Mouse (Mus musculus) large intestine, adult 2 months (tissue): Measurements from ENCODE around the gene Mier2. TPM values are rescaled to one million over a fixed set of nuclear protein-coding genes. Genes with fewer than 3 reads are reported as not detected.

Source experiments
- DNase-seq: peaks from one replicate; pipeline ENCODE4 v3.0.0-alpha.2; 2012; ENCODE audit warnings: low read depth, low spot score
- WGBS: fragments of 180-500 bp; shearing (Covaris S2); methylation state at CpG from one replicate; pipeline ENCODE4 v1.1.7; 2018; 5-methylcytosine and 5-hydroxymethylcytosine counted together
- polyA plus RNA-seq: library from polyadenylated mRNA; depleted of rRNA; stranded (reverse); fragments of >200 nt; gene quantifications from 2 replicates; pipeline ENCODE4 v1.2.3, GENCODE M21; 2012

The Mier2 gene
- polyA plus RNA-seq, 1 experiment = 66.3 TPM

- WGBS = 72% methylated on average over 9 of the region's 9 CpGs
- DNase-seq = no peak
These were observed 11.0 kb downstream of the Mier2 start for GRCm38 (mm10) chr10:79543884-79544597.

DNA sequence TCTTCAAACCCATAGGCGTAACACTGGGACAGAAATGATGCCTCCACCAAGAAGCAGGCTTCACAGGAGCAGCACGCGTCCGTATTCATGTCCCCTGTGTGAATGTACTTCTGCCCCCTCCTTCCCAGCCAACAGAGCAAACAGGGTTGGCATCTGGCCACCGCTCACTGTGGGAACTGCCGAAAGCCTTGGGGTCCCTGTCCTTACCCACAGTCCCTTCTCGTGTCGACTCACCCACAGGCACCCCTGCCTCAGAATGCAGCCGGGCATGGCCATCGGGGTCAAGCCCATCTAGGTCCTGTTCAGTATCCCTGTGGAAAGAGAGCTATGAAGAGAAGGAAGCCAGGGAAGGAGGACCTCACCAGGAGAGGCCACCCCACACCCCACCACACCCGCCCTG lies 12.8 kb downstream of the Mier2 start:
- 92% methylated on average over 11 of the region's 11 CpGs for WGBS
- DNase-seq = no peak

GRCm38 (mm10) chr10:79541522-79541921 lies 13.5 kb downstream of the Mier2 start:
- no peak for DNase-seq
- 95% methylated on average over 15 of the region's 15 CpGs for WGBS

- 96% methylated on average over 11 of the region's 11 CpGs for WGBS
- DNase-seq = no peak
These were observed 14.3 kb downstream of the Mier2 start for GRCm38 (mm10) chr10:79540746-79541145.

DNA sequence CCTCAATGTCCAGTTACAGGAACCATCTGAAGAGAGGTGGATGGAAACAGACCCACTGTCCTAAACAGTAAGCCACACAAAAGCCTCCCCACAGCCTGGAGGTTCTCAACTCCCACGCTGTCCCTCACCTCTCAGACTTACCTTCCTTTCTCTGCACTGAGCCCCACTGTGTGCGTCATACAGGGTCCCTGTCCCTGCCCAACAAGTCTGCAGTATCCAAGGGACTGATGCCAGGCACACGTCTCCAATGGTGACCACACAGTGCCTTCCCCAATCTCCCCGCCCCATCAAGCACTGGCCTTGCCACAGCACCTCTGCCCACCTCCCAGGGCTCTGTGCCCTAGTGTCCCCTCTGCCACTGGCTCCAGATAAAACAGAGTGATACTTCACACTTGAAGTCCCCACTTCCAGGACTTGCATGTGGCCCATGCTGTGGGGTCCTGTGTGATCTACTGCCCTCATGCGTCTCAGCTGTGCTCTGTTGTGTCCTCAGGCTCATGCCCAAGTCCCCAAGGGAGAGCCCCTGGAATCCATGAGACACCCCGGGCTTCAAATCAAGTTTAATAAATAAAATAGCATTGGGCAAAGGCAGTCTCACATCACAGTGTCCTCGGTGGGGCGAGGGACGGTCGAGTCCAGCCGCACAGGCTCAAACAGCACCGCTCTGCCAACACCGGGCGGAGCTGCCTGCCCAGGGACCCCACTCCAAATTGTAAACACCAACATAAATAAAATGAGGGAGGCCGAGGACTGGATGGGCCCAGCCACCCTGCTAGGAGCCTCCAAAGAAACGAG lies 15.1 kb downstream of the Mier2 start:
- DNase-seq = no peak
- WGBS = 89% methylated on average over 16 of the region's 16 CpGs

DNA sequence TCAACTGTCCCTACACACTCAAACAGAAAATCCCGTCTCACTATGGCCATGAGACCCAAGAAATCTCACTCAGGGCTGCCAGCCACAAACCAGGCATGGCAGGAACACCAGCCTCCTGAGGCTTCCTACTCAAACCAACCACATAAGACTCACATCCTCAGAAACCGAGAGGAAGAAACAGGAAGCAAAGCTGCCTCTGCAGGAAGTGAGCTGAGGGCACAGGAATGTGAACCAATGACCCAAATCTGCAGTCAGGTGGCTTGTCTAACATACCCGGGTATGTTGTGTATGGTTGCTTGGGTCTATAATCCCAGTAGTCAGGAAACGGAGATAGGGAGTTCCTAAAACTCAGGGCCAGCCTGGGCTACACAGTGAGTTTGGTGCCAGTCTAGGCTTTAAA lies 16.1 kb downstream of the Mier2 start:
- DNase-seq = no peak
- WGBS = 50% methylated on average over 4 of the region's 4 CpGs

GRCm38 (mm10) chr10:79538323-79538722 lies 16.7 kb downstream of the Mier2 start:
- WGBS = 83% methylated on average over 3 of the region's 3 CpGs
- no peak for DNase-seq

DNA sequence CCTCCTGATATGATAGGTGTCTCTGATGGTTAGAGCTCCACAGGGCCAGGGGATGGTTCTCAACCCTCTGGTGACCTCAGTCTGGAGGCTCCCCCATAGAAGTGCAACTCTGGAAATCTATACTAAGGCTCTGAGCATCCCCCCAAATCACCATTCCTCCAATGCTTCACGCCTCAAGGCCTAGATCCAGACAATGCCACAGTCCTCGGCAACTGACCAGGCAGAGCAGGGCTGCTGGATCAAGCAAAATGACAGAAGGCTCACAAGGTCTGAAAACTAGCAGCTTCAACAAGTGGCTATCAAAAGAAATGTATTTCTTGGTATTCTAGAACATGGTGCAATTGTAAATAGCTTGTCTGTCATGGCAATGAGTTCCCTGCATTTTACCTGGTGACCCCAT lies 17.2 kb downstream of the Mier2 start:
- DNase-seq = no peak
- 94% methylated on average over 2 of the region's 2 CpGs for WGBS

- 89% methylated on average over 7 of the region's 7 CpGs for WGBS
- no peak for DNase-seq
These were observed 17.7 kb downstream of the Mier2 start for GRCm38 (mm10) chr10:79537271-79537670.

GRCm38 (mm10) chr10:79536461-79537080 lies 18.4 kb downstream of the Mier2 start:
- no peak for DNase-seq
- WGBS = 81% methylated on average over 12 of the region's 12 CpGs

DNA sequence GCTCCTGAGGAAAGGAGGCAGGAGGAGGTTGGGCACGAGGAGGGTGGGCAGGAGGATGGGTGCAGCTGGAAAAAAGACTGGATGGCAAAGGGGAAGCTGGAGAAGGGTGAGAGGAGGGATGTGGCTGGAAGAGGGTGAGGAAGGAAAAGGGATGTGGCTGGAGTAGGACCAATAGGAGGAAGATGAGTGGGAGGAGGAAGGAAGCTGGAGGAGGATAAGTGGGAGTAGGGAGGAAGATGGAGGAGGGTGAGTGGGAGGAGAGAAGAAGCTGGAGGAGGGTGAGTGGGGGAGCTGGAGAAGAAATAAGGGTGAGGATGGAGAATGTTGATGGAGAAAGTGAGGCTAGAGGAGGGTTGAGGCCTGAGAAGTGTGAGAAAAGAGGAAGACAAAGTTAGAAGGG lies 19.6 kb downstream of the Mier2 start:
- 63% methylated on average over 1 of the region's 1 CpGs for WGBS
- no peak for DNase-seq

DNA sequence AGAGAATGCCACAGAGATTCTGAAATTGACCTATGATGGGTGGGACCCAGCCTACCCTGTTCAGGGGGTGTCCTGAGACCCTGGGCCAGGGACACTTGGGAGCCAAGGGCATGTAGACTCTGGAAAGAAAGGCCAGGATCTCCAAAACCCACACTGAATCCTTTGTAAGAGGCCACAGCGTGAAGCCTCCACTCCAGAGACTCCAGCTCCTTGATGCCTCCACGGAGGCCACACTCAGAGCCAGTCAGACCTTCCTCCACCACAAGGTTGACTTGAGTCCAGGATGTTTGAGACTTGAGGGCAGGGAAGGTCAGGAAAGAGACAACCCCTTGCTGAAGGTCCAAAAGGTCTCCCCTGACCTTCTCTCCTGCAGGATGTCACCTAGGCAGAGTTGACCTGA lies 20.6 kb downstream of the Mier2 start:
- WGBS = 90% methylated on average over 2 of the region's 2 CpGs
- no peak for DNase-seq

GRCm38 (mm10) chr10:79533126-79533911 lies 21.7 kb downstream of the Mier2 start, which contains the start of gene Plpp2:
Plpp2 (minus strand) TSS chr10:79533796.
- peak; percentile 89 for DNase-seq
- under 1% methylated on average over 52 of the region's 52 CpGs for WGBS

DNA sequence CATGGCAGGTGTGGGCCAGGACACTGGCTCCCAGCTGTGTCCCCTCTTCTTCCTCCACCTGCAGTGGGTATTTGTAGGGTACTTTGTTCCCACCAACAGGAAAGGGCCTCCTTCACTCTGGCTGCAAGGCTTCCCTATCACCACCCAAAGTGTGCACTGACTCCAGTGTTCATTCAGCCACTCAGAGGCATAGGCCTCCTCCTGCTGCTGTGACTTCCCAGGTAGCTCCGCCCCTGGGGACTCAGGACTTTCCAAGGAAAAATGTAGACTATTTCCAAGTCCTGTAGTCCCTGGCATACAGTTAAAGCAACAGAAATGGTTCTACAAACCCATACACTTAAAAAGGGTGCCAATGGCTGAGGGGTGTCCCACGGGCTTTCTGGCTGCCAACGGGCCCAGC lies 22.3 kb downstream of the Mier2 start:
- WGBS = 18% methylated on average over 3 of the region's 3 CpGs
- DNase-seq = no peak

- WGBS = 28% methylated on average over 3 of the region's 3 CpGs
- DNase-seq = no peak
These were observed 23.4 kb downstream of the Mier2 start for GRCm38 (mm10) chr10:79531593-79531992.

DNA sequence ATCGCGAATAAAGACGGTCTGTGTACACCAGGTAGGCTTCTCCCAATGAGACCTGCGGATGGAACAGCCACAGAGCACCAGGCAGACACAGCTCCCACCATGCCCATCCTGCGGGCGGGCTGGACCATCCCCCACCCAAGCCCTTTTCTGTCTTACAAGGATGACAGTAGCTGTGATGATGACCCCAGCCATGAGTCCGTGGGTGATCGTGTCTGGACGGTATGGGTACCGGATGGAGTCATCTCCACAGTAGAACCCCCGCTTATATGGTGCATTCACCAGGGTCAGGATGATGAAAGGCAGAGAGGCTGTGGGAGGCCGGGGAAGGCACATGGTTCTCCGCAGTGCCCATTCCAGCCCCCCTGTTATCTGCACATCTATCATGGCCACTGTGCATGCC lies 24.3 kb downstream of the Mier2 start:
- DNase-seq = no peak
- 96% methylated on average over 13 of the region's 13 CpGs for WGBS

DNA sequence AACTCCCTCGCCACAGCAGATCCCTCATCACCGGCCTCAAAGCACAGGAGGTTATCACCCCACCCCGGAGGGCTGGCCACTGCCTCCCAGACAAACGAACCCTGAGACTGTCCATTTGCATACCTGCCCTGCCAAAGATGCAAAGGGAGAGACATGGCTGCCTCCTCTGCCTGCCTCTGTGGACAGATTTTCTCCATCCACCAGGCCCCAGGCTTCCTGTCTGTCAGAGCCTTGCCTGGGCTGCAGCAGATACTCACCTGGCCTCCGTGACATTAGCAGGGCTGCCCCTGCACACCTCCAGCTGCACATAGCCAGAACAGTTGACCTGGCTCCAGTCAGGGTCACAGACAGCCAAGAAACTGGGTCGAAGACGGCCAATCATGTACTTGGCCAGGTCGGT lies 24.8 kb downstream of the Mier2 start:
- no peak for DNase-seq
- WGBS = 84% methylated on average over 8 of the region's 8 CpGs

DNA sequence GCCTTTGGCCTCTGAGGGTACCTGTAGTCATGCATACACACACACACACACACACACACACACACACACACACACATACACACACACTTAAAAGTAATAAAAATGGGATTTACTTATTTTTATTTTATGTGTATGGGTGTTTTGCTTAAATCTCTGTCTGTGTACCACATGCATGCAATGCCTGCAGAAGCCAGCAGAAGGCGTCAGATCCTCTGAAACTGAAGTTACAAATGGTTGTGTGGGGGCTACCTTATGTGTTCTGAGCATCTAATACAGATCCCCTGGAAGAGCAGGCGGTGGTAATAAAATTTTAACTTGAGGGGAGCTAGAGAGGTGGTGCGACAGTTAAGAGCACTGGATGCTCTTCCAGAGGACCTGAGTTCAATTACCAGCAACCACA lies 26.9 kb downstream of the Mier2 start:
- 91% methylated on average over 3 of the region's 3 CpGs for WGBS
- DNase-seq = no peak

- WGBS = 83% methylated on average over 6 of the region's 6 CpGs
- no peak for DNase-seq
These were observed 27.6 kb downstream of the Mier2 start for GRCm38 (mm10) chr10:79527453-79527845.
